Mouse (Mus musculus) kidney, adult 2 months (tissue): ENCODE results near the gene Pum1.

Experiments used
- CTCF ChIP-seq: fragments of 200-500 bp; conservative IDR thresholded peaks from 2 replicates; pipeline ENCODE4 v1.5.1; 2011; ENCODE audit warnings: low read depth, mild to moderate bottlenecking, control low read depth, low read length, moderate library complexity, mixed read lengths; ENCODE audit not compliant: insufficient read depth, insufficient read length
- POLR2A ChIP-seq: fragments of 200-500 bp; IDR thresholded peaks from one replicate; pipeline ENCODE4 v1.6.1; 2011; ENCODE audit warnings: low read depth, low read length, control low read depth

DNA sequence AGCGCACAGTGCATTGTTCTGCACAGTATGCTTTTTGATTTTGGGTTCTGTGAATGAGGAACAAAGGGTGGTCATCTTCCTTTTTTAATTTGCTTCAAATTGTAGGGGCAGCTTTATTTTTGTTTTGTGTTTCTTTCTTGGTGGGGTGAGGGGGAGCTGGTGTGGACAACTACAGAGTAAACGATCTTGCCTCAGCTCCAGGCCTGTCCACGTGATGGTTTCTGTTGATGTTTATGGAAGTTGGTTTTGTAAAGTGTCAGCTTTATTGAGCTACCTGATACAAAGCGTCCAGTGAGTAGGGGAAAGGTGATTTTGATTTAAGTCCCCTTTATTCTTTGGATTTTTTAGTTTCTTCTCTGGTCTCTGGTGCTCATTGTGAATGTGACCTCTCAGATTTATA is 72.8 kb downstream of the Pum1 start:
- TF ChIP-seq CTCF: no peak
- TF ChIP-seq POLR2A: no peak
